Mouse (Mus musculus): ENCODE measurements around the gene Zkscan14. TPM values are rescaled to one million over a fixed set of nuclear protein-coding genes. Genes with fewer than 3 reads are reported as not detected.
"Not testable (repeated sequence)": the region's sequence is repeated elsewhere in the genome, so short reads cannot be mapped to it uniquely, and the experiment has no call there.

The Zkscan14 gene
- polyA plus RNA-seq, 1 experiment: 8.4 TPM

DNA sequence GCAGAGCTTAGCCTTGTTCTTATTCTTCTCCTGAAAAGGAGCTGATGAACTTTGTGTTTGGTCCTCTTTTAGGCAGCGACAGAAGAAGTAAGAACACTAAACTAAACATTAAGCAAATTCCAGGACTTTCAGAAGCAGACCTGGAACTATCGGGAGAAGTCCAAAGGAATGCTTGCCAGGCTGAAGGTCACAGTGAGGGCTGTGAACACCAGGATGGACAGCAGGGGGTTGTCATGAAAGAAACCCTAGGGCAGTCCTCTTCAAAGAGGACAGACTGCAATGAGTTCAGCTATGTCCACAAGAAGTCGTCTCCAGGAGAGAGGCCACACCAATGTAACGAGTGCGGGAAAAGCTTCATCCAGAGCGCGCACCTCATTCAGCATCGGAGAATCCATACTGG, 18.3 kb upstream of the Zkscan14 start:
- H3K4me3 ChIP-seq (ENCODE audit: insufficient read depth, low read length): no peak overlapping the region
- peaks cover 4% of the 10 kb centered on the region for H3K4me1 ChIP-seq (ENCODE audit: control insufficient read depth, insufficient read depth, low read length)
- H3K27ac ChIP-seq (ENCODE audit: insufficient read depth, low read depth, low read length): no peak overlapping the region
- no peak for TF ChIP-seq CTCF (IDR thresholded peaks at IDR 0.05; ENCODE audit: low read depth, low read length)
- no peak for TF ChIP-seq POLR2A (IDR thresholded peaks at IDR 0.05; ENCODE audit: borderline replicate concordance, low read depth, low read length)

- no peak overlapping the region for H3K27ac ChIP-seq (ENCODE audit: insufficient read depth, low read depth, low read length)
- TF ChIP-seq POLR2A (IDR thresholded peaks at IDR 0.05; ENCODE audit: borderline replicate concordance, low read depth, low read length): no peak
- TF ChIP-seq CTCF (IDR thresholded peaks at IDR 0.05; ENCODE audit: low read depth, low read length): no peak
- H3K4me3 ChIP-seq (ENCODE audit: insufficient read depth, low read length): no peak overlapping the region
- H3K4me1 ChIP-seq (ENCODE audit: control insufficient read depth, insufficient read depth, low read length): peaks cover 4% of the 10 kb centered on the region
Measured at GRCm38 (mm10) chr5:145218671-145219070, 17.0 kb upstream of the Zkscan14 start.

DNA sequence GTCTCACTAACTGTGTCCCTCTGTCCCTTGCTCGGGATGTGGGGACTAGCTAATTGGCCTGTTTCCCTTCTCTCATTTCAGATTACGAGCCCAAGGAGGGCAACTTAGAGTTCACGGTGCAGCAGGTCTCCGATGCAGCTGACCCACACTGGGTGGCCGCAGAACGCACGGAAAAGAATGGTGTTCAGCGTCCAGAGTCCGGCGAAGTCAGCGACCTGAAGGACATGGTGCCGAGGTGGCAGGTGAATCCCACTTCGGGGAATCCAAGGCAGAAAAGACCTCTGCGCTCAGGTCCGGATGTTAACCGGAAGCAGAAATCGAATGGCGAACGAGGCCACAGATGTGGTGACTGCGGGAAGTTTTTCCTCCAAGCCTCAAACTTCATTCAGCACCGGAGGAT, 16.5 kb upstream of the Zkscan14 start:
- TF ChIP-seq POLR2A (IDR thresholded peaks at IDR 0.05; ENCODE audit: borderline replicate concordance, low read depth, low read length) (no peak), CTCF (IDR thresholded peaks at IDR 0.05; ENCODE audit: low read depth, low read length) (no peak)
- Histone ChIP-seq H3K4me1 (ENCODE audit: control insufficient read depth, insufficient read depth, low read length) (peaks cover 4% of the 10 kb centered on the region), H3K27ac (ENCODE audit: insufficient read depth, low read depth, low read length) (no peak overlapping the region), H3K4me3 (ENCODE audit: insufficient read depth, low read length) (no peak overlapping the region)

DNA sequence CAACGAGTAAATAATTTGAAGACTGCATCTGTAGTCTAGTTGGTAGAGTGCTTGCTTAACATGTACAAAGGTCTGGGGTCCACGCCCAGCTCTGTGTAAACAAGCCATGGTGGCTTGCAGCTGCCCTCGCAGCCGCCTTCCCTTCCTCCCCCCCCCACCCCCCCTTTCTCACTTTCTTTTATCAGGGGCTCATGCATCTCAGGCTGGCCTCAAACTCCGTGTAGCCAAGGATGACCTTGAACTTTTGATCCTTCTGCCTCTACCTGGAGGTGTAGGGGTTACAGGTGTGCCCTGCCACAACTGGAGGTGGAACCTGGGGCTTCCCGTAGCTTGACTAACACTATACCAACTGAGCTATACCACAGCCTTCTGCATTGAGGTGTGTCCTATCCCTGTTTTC, 16.1 kb upstream of the Zkscan14 start:
- Histone ChIP-seq H3K27ac (ENCODE audit: insufficient read depth, low read depth, low read length) (no peak overlapping the region), H3K4me3 (ENCODE audit: insufficient read depth, low read length) (no peak overlapping the region), H3K4me1 (ENCODE audit: control insufficient read depth, insufficient read depth, low read length) (no peaks in the 10 kb centered on the region)
- no peak for TF ChIP-seq CTCF (IDR thresholded peaks at IDR 0.05; ENCODE audit: low read depth, low read length)
- no peak for TF ChIP-seq POLR2A (IDR thresholded peaks at IDR 0.05; ENCODE audit: borderline replicate concordance, low read depth, low read length)

- Histone ChIP-seq H3K27ac (ENCODE audit: insufficient read depth, low read depth, low read length) (no peak overlapping the region), H3K4me3 (ENCODE audit: insufficient read depth, low read length) (no peak overlapping the region), H3K4me1 (ENCODE audit: control insufficient read depth, insufficient read depth, low read length) (no peaks in the 10 kb centered on the region)
- no peak for TF ChIP-seq POLR2A (IDR thresholded peaks at IDR 0.05; ENCODE audit: borderline replicate concordance, low read depth, low read length)
- 0 out of 2 replicates have a peak, but pooled peaks have one; percentile 3 for TF ChIP-seq CTCF (IDR thresholded peaks at IDR 0.05; ENCODE audit: low read depth, low read length)
Measured at GRCm38 (mm10) chr5:145214679-145215078, 13.0 kb upstream of the Zkscan14 start.

DNA sequence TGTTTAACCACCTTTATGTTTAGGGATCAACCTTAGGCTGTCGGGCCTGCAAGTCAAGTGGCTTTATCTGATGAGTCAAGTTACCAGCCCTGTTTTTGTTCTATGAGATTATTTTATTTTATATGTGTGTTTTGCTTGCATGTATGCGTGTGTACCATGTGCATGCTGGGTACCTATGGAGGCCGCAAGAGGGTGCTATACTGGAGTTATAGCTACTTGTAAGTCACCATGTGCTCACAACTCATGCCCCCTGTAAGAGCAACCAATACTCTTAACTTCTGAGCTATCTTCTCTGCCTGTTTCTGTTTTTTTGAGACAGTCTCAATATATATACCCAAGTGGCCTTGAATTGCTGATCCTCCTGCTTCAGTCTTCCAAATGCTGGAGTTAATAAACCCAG, 11.8 kb upstream of the Zkscan14 start:
- Histone ChIP-seq H3K4me1 (ENCODE audit: control insufficient read depth, insufficient read depth, low read length) (no peaks in the 10 kb centered on the region), H3K4me3 (ENCODE audit: insufficient read depth, low read length) (no peak overlapping the region), H3K27ac (ENCODE audit: insufficient read depth, low read depth, low read length) (no peak overlapping the region)
- TF ChIP-seq CTCF (IDR thresholded peaks at IDR 0.05; ENCODE audit: low read depth, low read length) (no peak), POLR2A (IDR thresholded peaks at IDR 0.05; ENCODE audit: borderline replicate concordance, low read depth, low read length) (no peak)

GRCm38 (mm10) chr5:145212216-145212615, 10.5 kb upstream of the Zkscan14 start:
- H3K4me3 ChIP-seq (ENCODE audit: insufficient read depth, low read length): no peak overlapping the region
- H3K4me1 ChIP-seq (ENCODE audit: control insufficient read depth, insufficient read depth, low read length): no peaks in the 10 kb centered on the region
- TF ChIP-seq POLR2A (IDR thresholded peaks at IDR 0.05; ENCODE audit: borderline replicate concordance, low read depth, low read length) (no peak), CTCF (IDR thresholded peaks at IDR 0.05; ENCODE audit: low read depth, low read length) (no peak)
- H3K27ac ChIP-seq (ENCODE audit: insufficient read depth, low read depth, low read length): no peak overlapping the region

GRCm38 (mm10) chr5:145211340-145211739, 9.7 kb upstream of the Zkscan14 start:
- TF ChIP-seq CTCF (IDR thresholded peaks at IDR 0.05; ENCODE audit: low read depth, low read length): no peak
- TF ChIP-seq POLR2A (IDR thresholded peaks at IDR 0.05; ENCODE audit: borderline replicate concordance, low read depth, low read length): no peak
- Histone ChIP-seq H3K27ac (ENCODE audit: insufficient read depth, low read depth, low read length) (no peak overlapping the region), H3K4me1 (ENCODE audit: control insufficient read depth, insufficient read depth, low read length) (no peaks in the 10 kb centered on the region), H3K4me3 (ENCODE audit: insufficient read depth, low read length) (no peak overlapping the region)

DNA sequence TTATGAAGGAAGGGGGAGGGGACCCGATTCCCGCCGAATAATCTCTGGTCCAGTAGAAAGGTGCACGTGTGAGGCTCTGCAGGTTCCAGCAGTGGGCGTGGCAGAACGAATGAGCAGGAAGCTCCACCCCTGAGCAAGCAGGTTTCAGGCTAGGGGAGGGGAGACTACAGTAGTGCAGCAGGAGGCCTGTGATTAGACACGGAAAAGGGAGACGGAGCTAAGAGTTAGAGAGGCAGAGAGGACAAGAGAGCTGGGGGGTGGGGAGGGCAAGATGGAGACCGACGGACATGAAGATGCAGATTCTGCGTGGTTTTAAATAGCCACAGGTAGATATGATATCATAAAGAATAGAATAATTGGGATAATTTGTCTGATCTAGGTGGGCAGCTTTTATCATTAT, 6.7 kb upstream of the Zkscan14 start:
- H3K4me3 ChIP-seq (ENCODE audit: insufficient read depth, low read length); H3K27ac ChIP-seq (ENCODE audit: insufficient read depth, low read depth, low read length); H3K4me1 ChIP-seq (ENCODE audit: control insufficient read depth, insufficient read depth, low read length): not testable (repeated sequence)

GRCm38 (mm10) chr5:145207954-145208353, 6.3 kb upstream of the Zkscan14 start:
- H3K4me3 ChIP-seq (ENCODE audit: insufficient read depth, low read length): no peak overlapping the region
- no peak overlapping the region for H3K27ac ChIP-seq (ENCODE audit: insufficient read depth, low read depth, low read length)
- peaks cover 6% of the 10 kb centered on the region for H3K4me1 ChIP-seq (ENCODE audit: control insufficient read depth, insufficient read depth, low read length)
- no peak for TF ChIP-seq POLR2A (IDR thresholded peaks at IDR 0.05; ENCODE audit: borderline replicate concordance, low read depth, low read length)
- TF ChIP-seq CTCF (IDR thresholded peaks at IDR 0.05; ENCODE audit: low read depth, low read length): no peak

- TF ChIP-seq CTCF (IDR thresholded peaks at IDR 0.05; ENCODE audit: low read depth, low read length) (no peak), POLR2A (IDR thresholded peaks at IDR 0.05; ENCODE audit: borderline replicate concordance, low read depth, low read length) (no peak)
- peaks cover 6% of the 10 kb centered on the region for H3K4me1 ChIP-seq (ENCODE audit: control insufficient read depth, insufficient read depth, low read length)
- no peak overlapping the region for H3K4me3 ChIP-seq (ENCODE audit: insufficient read depth, low read length)
- no peak overlapping the region for H3K27ac ChIP-seq (ENCODE audit: insufficient read depth, low read depth, low read length)
Measured at GRCm38 (mm10) chr5:145207385-145207784, 5.7 kb upstream of the Zkscan14 start.

Measured in bone marrow macrophage, adult 2 months (primary cell).